ENCODE assay signal across 8 mouse cellular contexts in the genomic region with DNA sequence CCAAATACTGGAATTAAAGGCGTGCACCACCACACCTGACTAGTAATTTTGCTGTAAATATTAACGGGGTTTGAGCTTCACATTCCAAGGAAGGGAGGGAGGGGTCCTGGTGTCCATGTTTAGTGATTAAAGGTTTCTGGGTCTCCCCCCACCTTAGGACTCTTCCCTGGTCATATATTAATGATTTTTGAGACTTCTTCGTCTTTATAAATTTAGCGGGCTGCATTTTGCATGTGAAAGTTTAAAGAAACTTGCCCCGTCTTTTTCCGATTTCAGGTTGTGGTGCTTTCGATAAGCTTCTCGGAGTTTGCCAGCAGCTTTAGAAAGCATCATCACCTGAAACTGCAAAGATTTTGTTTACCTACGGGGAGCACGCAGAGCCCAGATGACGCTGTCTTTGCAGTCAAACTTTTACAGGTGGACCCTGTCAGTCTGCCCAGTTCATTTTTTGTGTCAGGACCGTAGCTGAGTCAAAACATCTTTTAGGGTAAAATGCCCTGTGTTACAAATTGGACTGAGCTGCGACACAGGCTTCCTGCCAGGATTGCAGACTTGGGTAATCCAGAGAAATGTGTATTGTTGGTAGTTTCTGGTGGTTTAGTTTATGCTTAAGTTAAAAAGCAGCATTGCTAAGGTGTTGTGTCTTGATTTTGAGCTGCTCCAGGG. TPM values are rescaled to one million over a fixed set of nuclear protein-coding genes. Genes with fewer than 3 reads are reported as not detected.
DNase-seq lines count a peak whose midpoint lies in the region; ATAC-seq and TF ChIP-seq lines count a peak whose summit lies in the region.

No protein-coding gene starts in this region.

- no peaks in the 10 kb centered on the region for H3K9me3 ChIP-seq in heart, embryonic 15.5 days (replicated peaks)
- no peaks in the 10 kb centered on the region for H3K9me3 ChIP-seq in heart, postnatal 0 days (replicated peaks; ENCODE audit: control insufficient read depth, low read length)
- H3K9me3 ChIP-seq in limb, embryonic 14.5 days (ENCODE audit: control insufficient read depth, low read length): no peaks in the 10 kb centered on the region
- H3K9me3 ChIP-seq in stomach, postnatal 0 days (ENCODE audit: control insufficient read depth, low read length): no peaks in the 10 kb centered on the region

- 79% methylated on average over 13 of the region's 13 CpGs for WGBS in heart, embryonic 15.5 days
- 62% methylated on average over 13 of the region's 13 CpGs for WGBS in heart, postnatal 0 days
- 70% methylated on average over 13 of the region's 13 CpGs for WGBS in limb, embryonic 14.5 days
- WGBS in stomach, postnatal 0 days: 31% methylated on average over 13 of the region's 13 CpGs

- no peaks in the 10 kb centered on the region for H3K27me3 ChIP-seq in heart, embryonic 15.5 days
- no peaks in the 10 kb centered on the region for H3K27me3 ChIP-seq in heart, postnatal 0 days (ENCODE audit: control insufficient read depth, insufficient read depth, low read length)
- no peaks in the 10 kb centered on the region for H3K27me3 ChIP-seq in limb, embryonic 14.5 days (ENCODE audit: control insufficient read depth, insufficient read depth, low read length)
- no peaks in the 10 kb centered on the region for H3K27me3 ChIP-seq in stomach, postnatal 0 days (ENCODE audit: control insufficient read depth, insufficient read depth, low read length)

- H3K4me2 ChIP-seq in heart, embryonic 15.5 days: peak overlapping the region; percentile 54
- H3K4me2 ChIP-seq in heart, postnatal 0 days (ENCODE audit: low read depth, low read length): peak overlapping the region; percentile 89
- H3K4me2 ChIP-seq in limb, embryonic 14.5 days (replicated peaks; ENCODE audit: low read depth, low read length, severe bottlenecking): peak overlapping the region; percentile 67
- peak overlapping the region; percentile 51 for H3K4me2 ChIP-seq in stomach, postnatal 0 days (replicated peaks; ENCODE audit: low read depth)

- TF ChIP-seq POLR2A in limb, embryonic 14.5 days (IDR thresholded peaks at IDR 0.05; ENCODE audit: borderline replicate concordance, extremely low read depth, insufficient read depth, insufficient read length): no peak

- no peak for DNase-seq in heart, postnatal 25 days (ENCODE audit: low spot score)
- DNase-seq in adrenal gland, postnatal 14 days: peak; percentile 57
- no peak for DNase-seq in heart, postnatal 0 days (ENCODE audit: low spot score)
- DNase-seq in limb, embryonic 14.5 days (ENCODE audit: low spot score): no peak
- DNase-seq in stomach, postnatal 0 days (ENCODE audit: low spot score): no peak
- no peak for DNase-seq in urinary bladder, postnatal 25 days (ENCODE audit: low spot score)

- no peak for ATAC-seq in heart, embryonic 15.5 days (replicated peaks; ENCODE audit: insufficient number of reproducible peaks, insufficient read depth, low FRiP score, low read depth)
- ATAC-seq in heart, postnatal 0 days (ENCODE audit: insufficient read depth, low read depth): no peak
- ATAC-seq in limb, embryonic 14.5 days (ENCODE audit: low FRiP score, low read depth): no peak
- ATAC-seq in stomach, postnatal 0 days (ENCODE audit: low FRiP score, low TSS enrichment): no peak
- no peak for ATAC-seq in erythroid progenitor cell, adult 5-6 weeks (replicated peaks; ENCODE audit: low FRiP score, poor library complexity, severe bottlenecking)

- H3K4me1 ChIP-seq in heart, embryonic 15.5 days (replicated peaks): peaks cover 46% of the 10 kb centered on the region
- peaks cover 37% of the 10 kb centered on the region; the same call in 1 of the 2 replicates for H3K4me1 ChIP-seq in heart, postnatal 0 days (ENCODE audit: control insufficient read depth, insufficient read depth)
- H3K4me1 ChIP-seq in limb, embryonic 14.5 days (ENCODE audit: control insufficient read depth, insufficient read depth, low read length): peaks cover 28% of the 10 kb centered on the region
- H3K4me1 ChIP-seq in stomach, postnatal 0 days (replicated peaks; ENCODE audit: control insufficient read depth, insufficient read depth): 0 out of 2 replicates have a peak, but pooled peaks cover 6% of the 10 kb centered on the region

- 0 out of 2 replicates have a peak overlapping the region, but pooled peaks have one; percentile 29 for H3K9ac ChIP-seq in heart, embryonic 15.5 days
- no peak overlapping the region for H3K9ac ChIP-seq in heart, postnatal 0 days (replicated peaks; ENCODE audit: low read depth, low read length)
- H3K9ac ChIP-seq in limb, embryonic 14.5 days (ENCODE audit: low read depth, low read length, severe bottlenecking): peak overlapping the region; percentile 21; the same call in 1 of the 2 replicates
- peak overlapping the region; percentile 27 for H3K9ac ChIP-seq in stomach, postnatal 0 days (ENCODE audit: low read length)

- H3K27ac ChIP-seq in heart, embryonic 15.5 days: peak overlapping the region; percentile 21; the same call in 1 of the 2 replicates
- no peak overlapping the region for H3K27ac ChIP-seq in heart, postnatal 0 days (ENCODE audit: low read depth)
- no peak overlapping the region for H3K27ac ChIP-seq in limb, embryonic 14.5 days (replicated peaks; ENCODE audit: low read depth, low read length)
- 0 out of 2 replicates have a peak overlapping the region, but pooled peaks have one; percentile 30 for H3K27ac ChIP-seq in stomach, postnatal 0 days (replicated peaks)

- H3K36me3 ChIP-seq in heart, embryonic 15.5 days: peaks cover 11% of the 10 kb centered on the region; the same call in 1 of the 2 replicates
- peaks cover 13% of the 10 kb centered on the region for H3K36me3 ChIP-seq in heart, postnatal 0 days (replicated peaks; ENCODE audit: control insufficient read depth, insufficient read depth, low read length)
- H3K36me3 ChIP-seq in limb, embryonic 14.5 days (ENCODE audit: control insufficient read depth, insufficient read depth, low read length): peaks cover 52% of the 10 kb centered on the region
- H3K36me3 ChIP-seq in stomach, postnatal 0 days (ENCODE audit: control insufficient read depth, insufficient read depth, low read length): no peaks in the 10 kb centered on the region

- TF ChIP-seq EP300 in heart, postnatal 0 days (IDR thresholded peaks at IDR 0.05; ENCODE audit: low read depth): no peak
- TF ChIP-seq EP300 in stomach, postnatal 0 days (optimal IDR thresholded peaks at IDR 0.05): no peak

- H3K4me3 ChIP-seq in heart, embryonic 15.5 days: peak overlapping the region; percentile 50
- H3K4me3 ChIP-seq in heart, postnatal 0 days (ENCODE audit: low read depth, low read length): peak overlapping the region; percentile 46
- peak overlapping the region; percentile 54 for H3K4me3 ChIP-seq in limb, embryonic 14.5 days (replicated peaks; ENCODE audit: low read length)
- peak overlapping the region; percentile 43 for H3K4me3 ChIP-seq in stomach, postnatal 0 days (ENCODE audit: low read depth, low read length)

- intact Hi-C loops in heart, postnatal 25 days (cut with DNase I): loop anchor here (5.0 kb wide), 3 partner anchors 130 to 690 kb away; no protein-coding TSS in a partner anchor

- TF ChIP-seq CTCF in heart, postnatal 0 days (IDR thresholded peaks at IDR 0.05; ENCODE audit: low read depth): no peak
- TF ChIP-seq CTCF in stomach, postnatal 0 days (IDR thresholded peaks at IDR 0.05; ENCODE audit: low read depth): no peak

RNA-seq across cellular contexts. Expression of a gene that starts 5.3 kb away (rescaled TPM):
- polyA plus RNA-seq in heart, embryonic 15.5 days (2015; fragmentation: Nextera tagmentation; extraction: Ambion mirVana): 48.8 and 56.5 TPM in 2 replicates
- total RNA-seq in heart, postnatal 25 days (2021): 10 to 100 TPM; 44.9 to 52.5 TPM
- 145 and 150 TPM in 2 replicates for total RNA-seq in adrenal gland, postnatal 14 days (2021)
- 21.6 and 24.7 TPM in 2 replicates for total RNA-seq in heart, postnatal 0 days (2014; rRNA removed; ENCODE audit: low replicate concordance)
- 28.7 and 38.9 TPM in 2 replicates for polyA plus RNA-seq in heart, postnatal 0 days (2015; fragmentation: Nextera tagmentation; extraction: Ambion mirVana)
- 41.8 and 43.7 TPM in 2 replicates for polyA plus RNA-seq in limb, embryonic 14.5 days (2012; rRNA removed)
- 107 and 110 TPM in 2 replicates for polyA plus RNA-seq in limb, embryonic 14.5 days (2014; fragmentation: Nextera tagmentation; extraction: Ambion mirVana)
- polyA plus RNA-seq in stomach, postnatal 0 days (2015; fragmentation: Nextera tagmentation; extraction: Ambion mirVana): 59.8 and 63.0 TPM in 2 replicates
- 40.4 and 46.1 TPM in 2 replicates for total RNA-seq in erythroid progenitor cell, adult 5-6 weeks (2015; ENCODE audit: low replicate concordance)
- 27.8 and 34.9 TPM in 2 replicates for total RNA-seq in erythroid progenitor cell, adult 5-6 weeks (2017; ENCODE audit: low replicate concordance)

Comparison
In these comparisons a context has a peak if more than half of its experiments do, and no peak if none do; other contexts are left out.
1. H3K27ac ChIP-seq: peak in heart, embryonic 15.5 days (single experiment) and stomach, postnatal 0 days (single experiment); none in heart, postnatal 0 days (single experiment) and limb, embryonic 14.5 days (single experiment).
2. Peak in every context shown above with its lines, with median percentiles within 50 percentile points of each other: H3K4me2 ChIP-seq and H3K4me3 ChIP-seq.